Mouse (Mus musculus) kidney, embryonic 14.5 days (tissue): ENCODE data around the gene Emc9. TPM values are rescaled to one million over a fixed set of nuclear protein-coding genes. Genes with fewer than 3 reads are reported as not detected.

Source experiments
- ATAC-seq: fragments of 200-750 bp; cut with Nextera tagmentation; 2 replicates; pipeline ENCODE4 v1.8.0; 2017; ENCODE audit warnings: moderate number of reproducible peaks, mild to moderate bottlenecking, moderate TSS enrichment, moderate library complexity; ENCODE audit not compliant: low FRiP score, low TSS enrichment
- H3K27ac ChIP-seq: fragments of 300-500 bp; sonication (generic); 2 replicates; pipeline ENCODE4 v1.5.1; 2014; ENCODE audit warnings: low read depth, mild to moderate bottlenecking, low read length, moderate library complexity, mixed read lengths
- H3K27me3 ChIP-seq: fragments of 300-500 bp; sonication (generic); 2 replicates; pipeline ENCODE4 v1.6.1; 2014; ENCODE audit warnings: mild to moderate bottlenecking, low read length; ENCODE audit not compliant: control insufficient read depth, insufficient read depth
- H3K36me3 ChIP-seq: fragments of 300-500 bp; sonication (generic); 2 replicates; pipeline ENCODE4 v1.6.1; 2014; ENCODE audit warnings: low read length, mixed read lengths; ENCODE audit not compliant: control insufficient read depth, insufficient read depth
- H3K4me1 ChIP-seq: fragments of 300-500 bp; sonication (generic); 2 replicates; pipeline ENCODE4 v1.6.1; 2014; ENCODE audit warnings: low read length, mixed read lengths; ENCODE audit not compliant: control insufficient read depth, insufficient read depth
- H3K4me2 ChIP-seq: fragments of 300-500 bp; sonication (generic); replicated peaks from 2 replicates; pipeline ENCODE4 v1.6.1; 2014; ENCODE audit warnings: low read depth, mild to moderate bottlenecking, low read length
- H3K4me3 ChIP-seq: fragments of 300-500 bp; sonication (generic); 2 replicates; pipeline ENCODE4 v1.5.1; 2014; ENCODE audit warnings: mild to moderate bottlenecking, low read length
- H3K9ac ChIP-seq: fragments of 300-500 bp; sonication (generic); 2 replicates; pipeline ENCODE4 v1.6.1; 2014; ENCODE audit warnings: low read depth, mild to moderate bottlenecking, low read length, moderate library complexity
- H3K9me3 ChIP-seq: fragments of 300-500 bp; sonication (generic); 2 replicates; pipeline ENCODE4 v1.6.1; 2016; ENCODE audit warnings: low read length; ENCODE audit not compliant: control insufficient read depth
- WGBS: fragments of 180-500 bp; shearing (Covaris S2); extraction: QIAGEN DNeasy Blood & Tissue Kit; methylation state at CpG from one replicate; pipeline ENCODE4 v1.1.7; 2014; 5-methylcytosine and 5-hydroxymethylcytosine counted together
- polyA plus RNA-seq: library from polyadenylated mRNA; unstranded; fragments of >200 nt; fragmentation: Nextera tagmentation; extraction: Ambion mirVana; gene quantifications from 2 replicates; pipeline ENCODE4 v1.2.1, GENCODE M21; 2014

Gene Emc9
- polyA plus RNA-seq, 1 experiment from 2014 or later = 5.6 TPM

DNA sequence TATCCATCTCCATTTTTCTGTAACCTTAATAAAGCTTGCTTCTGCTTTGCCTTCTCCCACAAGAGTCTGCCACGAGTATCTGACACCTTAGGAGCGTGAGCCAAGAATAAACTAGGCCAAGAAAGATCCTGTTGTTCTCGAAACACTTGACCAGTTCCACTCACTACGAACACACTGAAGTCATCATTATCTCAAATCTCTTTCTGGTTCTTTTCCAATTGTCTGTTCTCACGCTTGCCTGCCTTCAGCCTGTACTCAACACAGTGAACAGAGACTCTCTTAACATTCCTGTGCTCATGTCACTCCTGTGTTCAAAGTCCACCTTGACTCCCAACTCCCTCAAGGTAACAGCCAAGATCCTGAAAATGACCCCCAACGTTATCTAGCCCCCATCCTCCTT lies 28.2 kb upstream of the Emc9 start:
- Histone ChIP-seq H3K36me3 (peaks cover 15% of the 10 kb centered on the region), H3K9me3 (no peaks in the 10 kb centered on the region), H3K27me3 (no peaks in the 10 kb centered on the region), H3K27ac (no peak overlapping the region), H3K4me1 (no peaks in the 10 kb centered on the region), H3K4me2 (no peak overlapping the region), H3K9ac (no peak overlapping the region), H3K4me3 (no peak overlapping the region)
- ATAC-seq = no peak
- WGBS = 67% methylated on average over 6 of the region's 6 CpGs

DNA sequence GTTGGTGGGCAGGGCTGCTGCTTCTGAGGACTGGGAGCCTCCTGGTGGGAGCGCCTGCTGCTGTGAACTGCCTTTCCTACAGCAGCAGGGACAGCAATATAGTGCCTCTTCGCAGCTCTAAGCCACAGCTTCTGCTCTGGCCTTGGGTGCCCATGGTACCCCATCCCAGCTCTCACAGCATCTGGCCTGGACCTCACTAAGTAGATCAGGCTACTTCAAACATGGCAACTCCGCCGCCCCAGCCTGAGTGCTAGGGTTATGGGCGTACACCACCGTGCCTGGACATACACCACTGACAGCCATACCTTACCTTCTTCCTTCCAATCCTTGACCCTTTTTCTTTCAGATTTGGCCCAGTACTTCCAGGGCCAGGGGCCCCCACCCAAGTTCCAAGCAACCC lies 23.2 kb upstream of the Emc9 start:
- no peak for ATAC-seq
- no peak overlapping the region for H3K4me2 ChIP-seq
- no peak overlapping the region for H3K27ac ChIP-seq
- no peaks in the 10 kb centered on the region for H3K27me3 ChIP-seq
- no peaks in the 10 kb centered on the region for H3K9me3 ChIP-seq
- H3K4me3 ChIP-seq = no peak overlapping the region
- H3K36me3 ChIP-seq = peaks cover 41% of the 10 kb centered on the region
- WGBS = 94% methylated on average over 6 of the region's 6 CpGs
- H3K9ac ChIP-seq = no peak overlapping the region; the same call in 1 of the 2 replicates
- peaks cover 5% of the 10 kb centered on the region; the same call in 1 of the 2 replicates for H3K4me1 ChIP-seq

DNA sequence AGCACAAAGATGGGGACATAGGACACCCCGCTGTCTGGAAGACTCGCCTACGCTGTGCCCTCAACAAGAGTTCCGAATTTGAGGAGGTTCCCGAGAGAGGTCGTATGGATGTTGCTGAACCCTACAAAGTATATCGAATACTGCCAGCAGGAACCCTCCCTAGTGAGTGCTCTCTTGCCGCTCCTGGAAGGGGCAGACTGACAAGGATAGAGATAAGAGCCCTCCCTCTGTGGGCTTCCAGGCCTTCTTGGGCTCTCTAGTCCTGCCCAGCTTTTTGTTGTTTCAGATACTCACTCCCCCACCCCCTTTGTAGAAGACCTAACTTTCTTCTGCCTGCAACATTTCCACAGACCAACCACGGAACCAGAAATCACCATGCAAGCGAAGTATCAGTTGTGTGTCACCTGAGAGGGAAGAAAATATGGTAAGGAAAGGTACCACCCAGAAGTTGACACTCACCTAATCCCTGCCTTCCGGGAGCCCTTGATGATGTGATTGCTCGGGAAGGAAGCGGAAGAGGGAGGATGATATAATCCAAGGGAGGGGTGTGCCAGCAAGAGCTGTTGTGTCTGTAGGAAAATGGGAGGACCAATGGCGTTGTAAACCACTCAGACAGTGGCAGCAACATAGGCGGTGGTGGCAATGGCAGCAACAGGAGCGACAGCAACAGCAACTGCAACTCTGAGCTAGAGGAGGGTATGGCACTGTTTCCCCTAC lies 20.8 kb upstream of the Emc9 start:
- Histone ChIP-seq H3K27ac (no peak overlapping the region), H3K4me2 (no peak overlapping the region), H3K9me3 (no peaks in the 10 kb centered on the region), H3K36me3 (peaks cover 58% of the 10 kb centered on the region), H3K27me3 (no peaks in the 10 kb centered on the region), H3K4me1 (peaks cover 5% of the 10 kb centered on the region; the same call in 1 of the 2 replicates), H3K9ac (no peak overlapping the region), H3K4me3 (no peak overlapping the region)
- WGBS = 92% methylated on average over 16 of the region's 16 CpGs
- no peak for ATAC-seq

DNA sequence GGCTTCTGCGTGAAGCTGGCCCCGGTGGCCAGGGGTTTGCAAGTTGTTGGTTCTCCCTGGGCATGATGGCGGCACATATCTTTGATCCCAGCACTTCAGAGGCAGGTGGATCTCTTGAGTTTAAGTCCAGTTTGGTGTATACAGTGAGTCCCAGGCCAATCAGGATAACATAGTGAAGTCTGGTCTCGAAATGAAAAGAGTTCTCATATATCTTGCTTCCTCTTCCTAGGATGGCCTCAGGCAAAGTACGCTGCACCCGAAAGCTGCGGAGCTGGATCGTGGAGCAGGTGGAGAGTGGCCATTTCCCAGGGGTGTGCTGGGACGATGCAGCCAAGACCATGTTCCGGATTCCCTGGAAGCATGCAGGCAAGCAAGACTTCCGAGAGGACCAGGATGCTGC lies 19.7 kb upstream of the Emc9 start:
- 83% methylated on average over 11 of the region's 11 CpGs for WGBS
- no peak for ATAC-seq
- H3K4me3 ChIP-seq = no peak overlapping the region
- no peaks in the 10 kb centered on the region for H3K27me3 ChIP-seq
- H3K27ac ChIP-seq = no peak overlapping the region
- no peak overlapping the region for H3K4me2 ChIP-seq
- no peak overlapping the region for H3K9ac ChIP-seq
- H3K36me3 ChIP-seq = peaks cover 67% of the 10 kb centered on the region
- no peaks in the 10 kb centered on the region for H3K9me3 ChIP-seq
- peaks cover 5% of the 10 kb centered on the region; the same call in 1 of the 2 replicates for H3K4me1 ChIP-seq

DNA sequence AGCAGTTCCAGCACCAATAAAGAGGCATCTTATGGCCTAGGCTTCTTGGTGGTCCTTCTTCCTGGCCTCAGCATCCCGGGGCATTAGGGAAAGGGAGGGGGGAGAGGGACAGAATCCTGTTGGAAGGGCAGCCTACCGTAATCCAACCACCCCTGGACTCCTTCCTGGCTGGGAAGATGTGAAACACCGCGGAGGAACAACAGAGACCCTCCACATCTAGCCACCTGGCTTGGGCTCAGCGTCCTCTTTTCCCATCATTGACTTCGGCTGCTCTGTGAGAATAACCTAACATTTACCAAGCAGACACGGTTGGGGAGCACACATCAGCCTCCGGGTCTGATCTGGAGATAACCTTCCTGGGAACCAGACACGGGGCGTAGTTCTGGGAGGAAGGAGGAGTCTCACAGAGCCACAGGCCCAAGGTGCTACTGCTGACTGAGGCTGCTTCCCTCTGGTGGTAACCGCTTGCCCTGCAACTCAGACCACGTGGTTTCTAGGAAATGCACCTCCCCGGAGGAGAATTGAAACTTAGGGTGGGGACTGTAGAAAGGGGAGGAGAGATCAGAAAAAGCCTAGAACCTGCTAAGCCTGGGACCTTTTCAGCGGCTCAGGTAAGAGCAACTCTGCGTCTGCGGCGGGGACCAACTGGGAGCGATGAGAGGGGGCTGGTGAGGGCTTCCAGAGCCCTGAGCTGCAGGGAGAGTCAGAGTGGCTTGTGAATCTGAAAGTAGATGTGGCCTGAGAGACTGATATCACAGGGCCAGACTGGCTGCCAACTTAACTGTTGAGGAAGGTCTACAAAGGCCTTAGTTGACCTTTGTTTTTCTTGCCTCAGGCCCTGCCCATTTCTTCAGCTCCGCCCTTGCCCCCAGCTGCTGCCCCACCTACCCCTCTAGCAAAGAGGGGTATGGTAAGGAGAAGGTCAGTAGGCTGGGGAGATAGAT lies 18.8 kb upstream of the Emc9 start:
- Histone ChIP-seq H3K4me2 (peak overlapping the region; percentile 41), H3K9me3 (no peaks in the 10 kb centered on the region), H3K36me3 (peaks cover 65% of the 10 kb centered on the region), H3K27ac (peak overlapping the region; percentile 70), H3K4me3 (peak overlapping the region; percentile 33), H3K9ac (peak overlapping the region; percentile 52; the same call in 1 of the 2 replicates), H3K27me3 (no peaks in the 10 kb centered on the region), H3K4me1 (peaks cover 5% of the 10 kb centered on the region; the same call in 1 of the 2 replicates)
- WGBS = 13% methylated on average over 19 of the region's 19 CpGs
- ATAC-seq = peak; percentile 91

DNA sequence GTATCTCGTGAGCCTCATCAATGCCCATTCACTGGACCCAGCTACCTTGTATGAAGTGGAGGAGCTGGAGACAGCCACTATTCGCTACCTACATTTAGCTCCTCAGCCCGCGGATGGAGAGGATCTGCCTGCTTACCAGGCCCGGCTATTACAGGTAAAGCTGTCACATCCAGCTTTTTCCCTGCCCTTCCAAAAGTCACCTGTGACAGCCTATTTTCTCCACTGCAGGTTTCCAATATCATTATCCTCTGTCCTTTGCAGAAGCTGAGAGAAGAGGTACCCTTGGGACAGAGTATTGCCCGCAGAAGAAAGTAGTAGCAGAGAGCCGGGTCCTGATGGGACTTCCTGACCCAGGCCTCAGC lies 18.1 kb upstream of the Emc9 start, which contains the start of gene Irf9:
Irf9 (plus strand) TSS at position 301 of the 362 bp plus-strand sequence.
- Histone ChIP-seq H3K27me3 (no peaks in the 10 kb centered on the region), H3K4me3 (peak within 1 kb of the TSS; percentile 33), H3K9me3 (no peaks in the 10 kb centered on the region), H3K4me1 (peaks cover 5% of the 10 kb centered on the region; the same call in 1 of the 2 replicates), H3K36me3 (peaks cover 65% of the 10 kb centered on the region), H3K27ac (peak within 1 kb of the TSS; percentile 70), H3K4me2 (peak within 1 kb of the TSS; percentile 41), H3K9ac (peak within 1 kb of the TSS; percentile 52; the same call in 1 of the 2 replicates)
- WGBS = 74% methylated on average over 7 of the region's 7 CpGs
- ATAC-seq = no peak

DNA sequence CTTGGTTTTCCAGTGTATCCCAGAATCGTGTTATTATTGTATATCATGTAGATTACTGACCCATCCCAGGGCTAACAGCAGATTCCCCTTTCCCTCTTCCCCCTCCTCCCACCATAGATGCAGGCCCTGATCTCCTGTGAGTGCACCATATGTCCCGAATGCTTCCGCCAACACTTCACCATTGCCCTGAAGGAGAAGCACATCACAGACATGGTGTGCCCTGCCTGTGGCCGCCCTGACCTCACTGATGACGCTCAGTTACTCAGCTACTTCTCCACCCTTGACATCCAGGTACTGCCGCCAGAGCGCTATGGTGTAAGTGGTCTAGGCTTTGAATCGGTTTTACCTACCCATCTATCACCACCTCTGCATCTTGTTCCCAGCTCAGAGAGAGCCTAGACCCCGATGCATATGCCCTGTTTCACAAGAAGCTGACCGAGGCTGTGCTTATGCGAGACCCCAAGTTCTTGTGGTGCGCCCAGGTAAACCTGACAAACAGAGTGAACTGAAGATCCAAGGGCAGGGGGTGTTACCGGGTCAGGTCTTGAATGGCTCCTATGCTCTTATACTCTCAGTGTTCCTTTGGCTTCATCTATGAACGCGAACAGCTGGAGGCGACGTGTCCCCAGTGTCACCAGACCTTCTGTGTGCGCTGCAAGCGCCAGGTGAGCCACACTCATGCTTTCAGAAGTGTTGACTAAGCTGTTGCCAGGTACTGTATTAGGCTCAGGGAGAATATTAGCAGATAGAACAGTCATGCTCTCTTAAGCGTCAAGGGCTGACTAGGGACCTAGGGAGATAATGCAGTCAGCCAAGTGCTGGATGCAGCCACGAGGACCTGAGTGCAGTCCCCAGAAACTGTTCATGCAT lies 13.7 kb upstream of the Emc9 start:
- 88% methylated on average over 21 of the region's 21 CpGs for WGBS
- Histone ChIP-seq H3K4me1 (no peaks in the 10 kb centered on the region), H3K4me3 (no peak overlapping the region), H3K36me3 (peaks cover 79% of the 10 kb centered on the region), H3K27ac (no peak overlapping the region), H3K27me3 (no peaks in the 10 kb centered on the region), H3K9me3 (no peaks in the 10 kb centered on the region), H3K9ac (no peak overlapping the region), H3K4me2 (no peak overlapping the region)
- ATAC-seq = no peak

DNA sequence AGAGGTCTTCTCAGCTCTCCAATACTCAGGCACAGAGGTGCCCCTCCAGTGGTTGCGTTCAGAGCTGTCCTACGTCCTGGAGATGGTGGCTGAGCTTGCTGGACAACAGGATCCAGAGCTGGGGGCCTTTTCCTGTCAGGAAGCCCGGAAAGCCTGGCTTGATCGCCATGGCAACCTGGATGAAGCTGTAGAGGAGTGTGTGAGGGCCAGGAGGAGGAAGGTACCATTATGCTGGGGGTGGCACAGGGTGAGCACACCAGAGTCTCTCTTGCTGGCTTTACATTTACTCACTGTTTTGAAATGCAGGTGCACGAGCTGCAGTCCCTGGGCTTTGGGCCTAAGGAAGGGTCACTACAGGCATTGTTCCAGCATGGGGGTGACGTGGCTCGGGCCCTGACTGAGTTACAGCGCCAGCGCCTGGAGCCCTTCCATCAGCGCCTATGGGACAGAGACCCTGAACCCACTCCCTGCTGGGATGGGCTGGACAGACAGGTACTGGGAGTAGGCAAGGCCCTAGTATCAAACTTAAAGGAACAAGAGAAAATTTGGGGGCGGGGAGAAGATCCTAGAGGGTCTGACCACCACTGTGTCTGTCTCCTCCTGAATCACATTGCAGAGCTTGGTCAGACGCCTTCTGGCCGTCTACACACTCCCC lies 11.1 kb upstream of the Emc9 start:
- H3K9me3 ChIP-seq = no peaks in the 10 kb centered on the region
- no peak overlapping the region for H3K9ac ChIP-seq
- H3K4me1 ChIP-seq = peaks cover 10% of the 10 kb centered on the region
- H3K4me2 ChIP-seq = no peak overlapping the region
- no peak overlapping the region for H3K4me3 ChIP-seq
- H3K36me3 ChIP-seq = peaks cover 65% of the 10 kb centered on the region
- 80% methylated on average over 13 of the region's 13 CpGs for whole genome bisulfite sequencing
- no peaks in the 10 kb centered on the region for H3K27me3 ChIP-seq
- ATAC-seq = no peak
- no peak overlapping the region for H3K27ac ChIP-seq
